ENCODE assay signal across 15 mouse cellular contexts in the genomic region with DNA sequence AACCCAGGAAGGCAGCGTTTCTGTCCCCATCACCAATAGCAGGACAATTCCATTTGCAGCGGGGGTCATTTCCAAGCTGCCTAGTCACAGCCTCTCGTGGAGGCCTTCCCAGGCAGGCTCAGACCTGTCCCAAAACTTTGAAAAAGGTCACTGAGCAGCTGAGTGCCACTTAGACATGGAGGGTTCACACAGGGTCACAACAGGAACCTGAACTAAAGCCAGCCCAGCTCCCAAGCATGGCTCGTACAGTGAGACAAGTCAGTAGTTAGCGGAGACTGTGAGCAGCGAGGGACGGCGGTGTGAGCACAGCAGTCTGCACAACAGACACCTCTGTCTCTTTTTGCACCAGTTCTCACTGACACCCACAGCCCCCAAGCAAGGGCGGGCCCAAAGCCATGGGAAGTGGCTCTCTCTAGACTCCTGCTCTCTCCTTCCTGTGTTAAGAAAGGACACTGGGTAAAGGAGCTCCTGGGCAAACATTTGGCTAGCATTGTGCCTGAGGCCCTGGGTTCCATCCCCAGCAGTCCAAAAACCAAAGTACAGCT. TPM values are rescaled to one million over a fixed set of nuclear protein-coding genes. Genes with fewer than 3 reads are reported as not detected.
DNase-seq lines count a peak whose midpoint lies in the region; ATAC-seq and TF ChIP-seq lines count a peak whose summit lies in the region.
"Had no signal": no experiment of that assay in that cellular context is flagged by ENCODE, and none has a peak within 500 bp of the region (broad histone marks: within the 10 kb centered on the region; RNA-seq: fewer than 3 reads in every experiment).

No protein-coding gene starts in this region.

- in situ Hi-C loops in ES-E14 (cut with MboI; ENCODE audit: low sequenced_read_pairs in 2 of 2, unreplicated experiment in 2 of 2) = no loop called here

- no peak overlapping the region for H3K27ac ChIP-seq in hindbrain, postnatal 0 days
- H3K27ac ChIP-seq in hindbrain, embryonic 16.5 days (ENCODE audit: low read depth, low read length) = no peak overlapping the region
- 0 out of 2 replicates have a peak overlapping the region, but pooled peaks have one; percentile 20 for H3K27ac ChIP-seq in ES-E14 (ENCODE audit: insufficient read depth, low read depth, low read length, poor library complexity, severe bottlenecking)
- H3K27ac ChIP-seq: stomach, embryonic 15.5 days had no signal

- H3K27me3 ChIP-seq in hindbrain, postnatal 0 days (ENCODE audit: insufficient read depth, low read length) = no peaks in the 10 kb centered on the region
- H3K27me3 ChIP-seq in hindbrain, embryonic 16.5 days (replicated peaks; ENCODE audit: control insufficient read depth, insufficient read depth, low read length) = no peaks in the 10 kb centered on the region
- H3K27me3 ChIP-seq: stomach, embryonic 15.5 days had no signal

- TF ChIP-seq CTCF in hindbrain, postnatal 0 days (IDR thresholded peaks at IDR 0.05; ENCODE audit: low read depth) = no peak

- H3K4me2 ChIP-seq in hindbrain, postnatal 0 days (ENCODE audit: low read depth, low read length) = no peak overlapping the region
- no peak overlapping the region for H3K4me2 ChIP-seq in hindbrain, embryonic 16.5 days (ENCODE audit: low read length)
- H3K4me2 ChIP-seq: stomach, embryonic 15.5 days had no signal

- peak; percentile 16; the same call in 1 of the 2 replicates for ATAC-seq in hindbrain, postnatal 0 days
- ATAC-seq in hindbrain, embryonic 16.5 days = no peak
- no peak for ATAC-seq in megakaryocyte-erythroid progenitor cell, adult 5-6 weeks (replicated peaks; ENCODE audit: low FRiP score, low TSS enrichment, poor library complexity, severe bottlenecking)
- ATAC-seq: inflammation-experienced regulatory T-cells, adult 6 months had no signal

- H3K36me3 ChIP-seq in hindbrain, postnatal 0 days (ENCODE audit: insufficient read depth, low read length) = no peaks in the 10 kb centered on the region
- no peaks in the 10 kb centered on the region for H3K36me3 ChIP-seq in hindbrain, embryonic 16.5 days (ENCODE audit: control insufficient read depth, insufficient read depth, low read length)
- H3K36me3 ChIP-seq in ES-E14 (ENCODE audit: control insufficient read depth, insufficient read depth, low read length, poor library complexity, severe bottlenecking) = no peaks in the 10 kb centered on the region
- H3K36me3 ChIP-seq: stomach, embryonic 15.5 days had no signal

- 67% methylated on average over 9 of the region's 9 CpGs for WGBS in hindbrain, postnatal 0 days
- WGBS in hindbrain, embryonic 16.5 days = 66% methylated on average over 9 of the region's 9 CpGs

- no peak overlapping the region for H3K9ac ChIP-seq in hindbrain, postnatal 0 days (replicated peaks; ENCODE audit: low read length)
- H3K9ac ChIP-seq in hindbrain, embryonic 16.5 days (ENCODE audit: low read depth, low read length) = no peak overlapping the region
- H3K9ac ChIP-seq in ES-E14 (ENCODE audit: insufficient read depth, low read depth, low read length, poor library complexity, severe bottlenecking) = 0 out of 2 replicates have a peak overlapping the region, but pooled peaks have one; percentile 30
- H3K9ac ChIP-seq: stomach, embryonic 15.5 days had no signal

- H3K9me3 ChIP-seq in hindbrain, postnatal 0 days (ENCODE audit: low read length) = no peaks in the 10 kb centered on the region
- no peaks in the 10 kb centered on the region for H3K9me3 ChIP-seq in hindbrain, embryonic 16.5 days (ENCODE audit: control insufficient read depth, low read length)
- no peaks in the 10 kb centered on the region for H3K9me3 ChIP-seq in ES-E14 (ENCODE audit: control insufficient read depth, insufficient read depth, low read depth, low read length)
- H3K9me3 ChIP-seq: stomach, embryonic 15.5 days had no signal

- no peaks in the 10 kb centered on the region for H3K4me1 ChIP-seq in hindbrain, postnatal 0 days (ENCODE audit: insufficient read depth, low read length)
- H3K4me1 ChIP-seq in hindbrain, embryonic 16.5 days (ENCODE audit: control insufficient read depth, insufficient read depth, low read depth, low read length) = no peaks in the 10 kb centered on the region
- H3K4me1 ChIP-seq in ES-E14 (ENCODE audit: control insufficient read depth in 2 of 2, insufficient read depth in 2 of 2, low read length in 2 of 2, poor library complexity in 1 of 2) = peaks cover 4 to 10% of the 10 kb centered on the region in 2 experiments; a peak in 1 of 4 replicates

- H3K4me3 ChIP-seq in hindbrain, postnatal 0 days (ENCODE audit: low read length) = no peak overlapping the region
- no peak overlapping the region for H3K4me3 ChIP-seq in hindbrain, embryonic 16.5 days (ENCODE audit: low read length)
- H3K4me3 ChIP-seq in ES-E14 (ENCODE audit: insufficient read depth in 1 of 2, low read depth in 1 of 2, low read length in 2 of 2, poor library complexity in 1 of 2, severe bottlenecking in 1 of 2) = peak overlapping the region; percentile 3 to 43; a peak in 2 of 4 replicates
- H3K4me3 ChIP-seq: stomach, embryonic 15.5 days had no signal

- DNase-seq in hindbrain, postnatal 0 days (ENCODE audit: low spot score) = no peak
- no peak for DNase-seq in ES-E14 (ENCODE audit: low read depth, low spot score)
- DNase-seq in gastrocnemius, postnatal 25 days = peak; percentile 61
- DNase-seq in kidney, postnatal 36 days = peak; percentile 26 to 52
- DNase-seq in spleen, postnatal 10 days (ENCODE audit: low spot score in 2 of 2) = no peak
- no peak for DNase-seq in spleen, adult 12 weeks (ENCODE audit: low spot score)
- DNase-seq: adrenal gland, postnatal 14 days; cerebellum, adult 2 months had no signal

TF ChIP-seq in ES-E14, 5 proteins besides CTCF, POLR2A, EP300 and RAD21:
- TF ChIP-seq ZC3H11A (IDR thresholded peaks at IDR 0.05; ENCODE audit: borderline replicate concordance, low read depth, low read length) = no peak
- no peak for TF ChIP-seq ZNF384 (IDR thresholded peaks at IDR 0.05; ENCODE audit: low read depth, low read length)
- TF ChIP-seq MAFK (IDR thresholded peaks at IDR 0.05; ENCODE audit: insufficient read depth, low read depth, low read length) = no peak
- TF ChIP-seq CHD2 (IDR thresholded peaks at IDR 0.05; ENCODE audit: low read depth, low read length) = no peak
- TF ChIP-seq HCFC1 (IDR thresholded peaks at IDR 0.05; ENCODE audit: borderline replicate concordance, insufficient read depth, low read length) = no peak

RNA-seq across cellular contexts. Expression of a gene that starts 45.4 kb away (rescaled TPM):
- total RNA-seq in hindbrain, postnatal 0 days (2014; rRNA removed) = 5.8 and 6.8 TPM in 2 replicates
- 4.4 and 4.8 TPM in 2 replicates for polyA plus RNA-seq in hindbrain, postnatal 0 days (2015; fragmentation: Nextera tagmentation; extraction: Ambion mirVana)
- polyA plus RNA-seq in hindbrain, embryonic 16.5 days (2015; fragmentation: Nextera tagmentation; extraction: Ambion mirVana) = 4.6 and 4.9 TPM in 2 replicates
- total RNA-seq in ES-E14 (2012; rRNA removed) = 2.4 and 2.5 TPM in 2 replicates
- 1 to 10 TPM in 1 of 2 experiments, under 1 TPM in 1; 0.51 to 2.4 TPM for total RNA-seq in gastrocnemius, postnatal 25 days (2021)
- 0.39 and 1.4 TPM in 2 replicates for total RNA-seq in megakaryocyte-erythroid progenitor cell, adult 5-6 weeks (2014; fragmentation: Nextera tagmentation)
- total RNA-seq in megakaryocyte-erythroid progenitor cell, adult 5-6 weeks (2017) = 0.80 and 1.1 TPM in 2 replicates

RNA-seq across cellular contexts. Expression of a gene that starts 48.5 kb away (rescaled TPM):
- not detected in 2 replicates for total RNA-seq in hindbrain, postnatal 0 days (2014; rRNA removed)
- not detected in 2 replicates for polyA plus RNA-seq in hindbrain, postnatal 0 days (2015; fragmentation: Nextera tagmentation; extraction: Ambion mirVana)
- 0.30 TPM in 1 of 2 replicates, not detected in the other for polyA plus RNA-seq in hindbrain, embryonic 16.5 days (2015; fragmentation: Nextera tagmentation; extraction: Ambion mirVana)
- total RNA-seq in ES-E14 (2012; rRNA removed) = not detected in 2 replicates
- not detected for total RNA-seq in gastrocnemius, postnatal 25 days (2021)
- not detected in 2 replicates for total RNA-seq in megakaryocyte-erythroid progenitor cell, adult 5-6 weeks (2014; fragmentation: Nextera tagmentation)
- not detected in 2 replicates for total RNA-seq in megakaryocyte-erythroid progenitor cell, adult 5-6 weeks (2017)
- total RNA-seq: adrenal gland, postnatal 14 days; left cerebral cortex, adult 8-10 months; MEL had no signal
- polyA plus RNA-seq: cerebellum, adult 2 months; liver, embryonic 16.5 days; stomach, embryonic 15.5 days had no signal

RNA-seq across cellular contexts. Expression of a gene that starts 50.8 kb away (rescaled TPM):
- not detected in 2 replicates for total RNA-seq in hindbrain, postnatal 0 days (2014; rRNA removed)
- not detected in 2 replicates for polyA plus RNA-seq in hindbrain, postnatal 0 days (2015; fragmentation: Nextera tagmentation; extraction: Ambion mirVana)
- not detected in 2 replicates for polyA plus RNA-seq in hindbrain, embryonic 16.5 days (2015; fragmentation: Nextera tagmentation; extraction: Ambion mirVana)
- total RNA-seq in ES-E14 (2012; rRNA removed) = not detected in 2 replicates
- not detected for total RNA-seq in gastrocnemius, postnatal 25 days (2021)
- not detected in 2 replicates for total RNA-seq in megakaryocyte-erythroid progenitor cell, adult 5-6 weeks (2014; fragmentation: Nextera tagmentation)
- total RNA-seq in megakaryocyte-erythroid progenitor cell, adult 5-6 weeks (2017) = not detected in 2 replicates
- total RNA-seq: adrenal gland, postnatal 14 days; left cerebral cortex, adult 8-10 months; MEL had no signal
- polyA plus RNA-seq: cerebellum, adult 2 months; inflammation-experienced regulatory T-cells, adult 6 months; liver, embryonic 16.5 days; stomach, embryonic 15.5 days had no signal

RNA-seq across cellular contexts. Expression of a gene that starts 56.0 kb away (rescaled TPM):
- not detected in 2 replicates for total RNA-seq in hindbrain, postnatal 0 days (2014; rRNA removed)
- polyA plus RNA-seq in hindbrain, postnatal 0 days (2015; fragmentation: Nextera tagmentation; extraction: Ambion mirVana) = not detected in 2 replicates
- polyA plus RNA-seq in hindbrain, embryonic 16.5 days (2015; fragmentation: Nextera tagmentation; extraction: Ambion mirVana) = not detected in 2 replicates
- not detected in 2 replicates for total RNA-seq in ES-E14 (2012; rRNA removed)
- total RNA-seq in gastrocnemius, postnatal 25 days (2021) = not detected
- total RNA-seq in megakaryocyte-erythroid progenitor cell, adult 5-6 weeks (2014; fragmentation: Nextera tagmentation) = not detected in 2 replicates
- not detected in 2 replicates for total RNA-seq in megakaryocyte-erythroid progenitor cell, adult 5-6 weeks (2017)
- total RNA-seq: adrenal gland, postnatal 14 days; left cerebral cortex, adult 8-10 months; MEL had no signal
- polyA plus RNA-seq: cerebellum, adult 2 months; inflammation-experienced regulatory T-cells, adult 6 months; liver, embryonic 16.5 days; stomach, embryonic 15.5 days had no signal

Comparison
In these comparisons a context has a peak if more than half of its experiments do, and no peak if none do; other contexts are left out.
1. DNase-seq: peak in gastrocnemius, postnatal 25 days (single experiment) and kidney, postnatal 36 days (2 of 2); none in hindbrain, postnatal 0 days (single experiment), ES-E14 (single experiment), spleen, postnatal 10 days (0 of 2) and spleen, adult 12 weeks (single experiment).
2. H3K4me3 ChIP-seq: peak in ES-E14 (2 of 2); none in hindbrain, postnatal 0 days (single experiment) and hindbrain, embryonic 16.5 days (single experiment).